Mouse (Mus musculus): Measurements from ENCODE around the gene Pde3a.

DNA sequence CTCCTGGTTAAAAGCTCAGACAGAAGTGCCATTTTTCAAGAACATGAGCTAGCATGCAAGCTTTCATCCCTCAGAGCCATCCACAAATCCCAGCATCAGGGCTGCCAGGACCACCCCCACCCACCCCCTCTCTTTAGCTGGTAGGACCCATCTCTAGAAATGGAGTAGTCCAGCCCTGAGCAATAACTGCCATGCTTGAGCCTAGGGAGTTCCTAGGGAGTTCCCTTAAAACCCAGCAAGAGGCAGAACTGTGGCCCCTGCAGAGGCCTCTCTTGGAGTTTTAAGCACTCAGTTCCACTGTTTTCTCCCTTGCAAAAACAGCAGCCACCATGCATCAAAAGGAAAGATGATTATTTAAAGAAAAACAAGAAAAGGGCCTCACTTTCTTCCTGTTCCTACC lies 988 bp upstream of the Pde3a start:
- TF ChIP-seq CTCF (IDR thresholded peaks at IDR 0.05; ENCODE audit: borderline replicate concordance, insufficient read depth, low read length), result no peak
- TF ChIP-seq POLR2A (IDR thresholded peaks at IDR 0.05; ENCODE audit: low read depth, low read length), result no peak

Data from embryonic fibroblast, embryonic 13.5 days (primary cell).